Mouse (Mus musculus): ENCODE measurements around the gene Larp1. TPM values are rescaled to one million over a fixed set of nuclear protein-coding genes. Genes with fewer than 3 reads are reported as not detected.
A peak's percentile ranks its signal among the peaks of the same experiment; 100 is the strongest.

Gene Larp1
- total RNA-seq, 2 experiments from 2014 or later: 52.4 to 55.3 TPM

DNA sequence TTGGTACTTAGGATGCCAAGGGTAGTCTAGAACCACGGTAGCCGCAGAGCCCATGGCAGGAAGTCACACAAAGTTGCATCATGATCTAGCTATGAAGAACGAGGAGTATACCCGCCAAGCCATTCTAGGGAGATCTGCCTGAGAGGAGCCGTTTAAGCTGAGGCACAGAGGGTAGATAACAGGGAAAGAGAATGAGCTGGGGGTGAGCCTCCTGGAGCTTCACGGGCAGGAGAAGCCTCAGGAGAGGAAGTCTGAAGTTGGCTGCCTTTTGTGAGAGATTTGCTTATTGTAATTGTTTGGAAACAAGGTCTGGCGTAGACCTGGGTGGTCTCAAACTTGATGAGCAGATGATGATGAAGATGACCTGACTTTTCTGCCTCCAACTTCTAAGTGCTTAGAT, 10.7 kb upstream of the Larp1 start:
- DNase-seq: no peak
- intact Hi-C loops (cut with DNase I): no loop called here

DNA sequence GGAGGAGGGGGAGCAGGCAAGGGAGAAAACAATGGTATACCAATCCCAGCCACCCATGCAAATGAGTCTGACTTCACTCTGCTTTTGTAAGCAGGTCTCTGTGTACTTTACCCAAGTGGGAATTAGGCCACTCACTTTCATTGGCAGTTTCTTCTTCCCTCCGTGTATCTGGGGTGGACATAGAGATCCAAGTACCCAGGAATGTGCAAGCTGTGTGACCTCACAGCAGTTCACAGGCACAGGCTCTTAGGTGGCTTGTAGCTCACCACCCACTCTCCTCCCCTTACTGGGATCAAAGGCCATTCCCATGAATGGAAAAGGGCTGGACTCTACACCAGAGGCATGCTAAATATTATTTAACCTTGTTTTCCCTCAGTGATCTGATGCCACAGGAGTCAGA, 10.0 kb upstream of the Larp1 start:
- DNase-seq: no peak
- intact Hi-C loops (cut with DNase I): no loop called here

DNA sequence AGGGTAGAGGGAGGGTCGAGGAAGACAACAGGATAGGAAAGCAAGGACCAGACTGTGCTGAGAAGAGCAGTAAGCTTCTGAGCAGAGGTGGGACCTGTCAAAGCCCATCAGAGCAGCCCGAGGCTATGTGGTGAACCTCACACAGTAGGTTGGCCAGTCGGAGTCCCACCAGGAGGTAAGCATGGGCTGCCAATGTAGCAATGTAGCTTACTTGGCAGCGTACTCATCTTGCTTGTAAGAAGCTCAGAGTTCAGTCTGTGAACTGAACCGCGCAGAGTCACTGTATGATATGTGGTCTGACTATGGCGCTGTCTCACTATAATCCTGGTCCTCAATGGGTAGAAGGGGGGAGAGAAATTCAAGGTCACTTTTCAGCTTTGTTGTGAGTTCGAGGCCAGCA, 5.7 kb upstream of the Larp1 start:
- DNase-seq: no peak
- intact Hi-C loops (cut with DNase I): loop anchor here (10.0 kb wide), 1 partner anchor 322 kb away; no protein-coding TSS in a partner anchor

DNA sequence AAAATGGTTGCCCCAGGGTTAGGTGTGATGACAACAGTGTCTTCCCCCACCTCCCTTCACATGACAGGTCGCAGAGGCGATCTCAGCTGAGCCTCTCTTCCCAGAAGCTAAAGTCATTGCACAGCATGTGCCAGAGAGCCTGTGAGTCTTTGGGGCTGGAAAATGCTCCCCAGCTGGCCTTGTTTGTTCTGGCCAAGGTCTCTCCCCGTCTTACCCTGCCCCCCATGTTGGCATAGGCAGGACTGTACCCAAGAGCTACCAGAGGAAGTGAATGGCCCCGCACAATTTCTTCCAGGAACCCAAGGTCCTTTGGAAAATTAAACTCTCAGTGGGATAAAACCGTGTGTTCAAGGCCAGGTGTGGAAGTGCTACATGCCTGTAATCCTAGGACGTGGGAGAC, 5.1 kb upstream of the Larp1 start:
- intact Hi-C loops (cut with DNase I): loop anchor here (10.0 kb wide), 1 partner anchor 321 kb away; no protein-coding TSS in a partner anchor
- no peak for DNase-seq

DNA sequence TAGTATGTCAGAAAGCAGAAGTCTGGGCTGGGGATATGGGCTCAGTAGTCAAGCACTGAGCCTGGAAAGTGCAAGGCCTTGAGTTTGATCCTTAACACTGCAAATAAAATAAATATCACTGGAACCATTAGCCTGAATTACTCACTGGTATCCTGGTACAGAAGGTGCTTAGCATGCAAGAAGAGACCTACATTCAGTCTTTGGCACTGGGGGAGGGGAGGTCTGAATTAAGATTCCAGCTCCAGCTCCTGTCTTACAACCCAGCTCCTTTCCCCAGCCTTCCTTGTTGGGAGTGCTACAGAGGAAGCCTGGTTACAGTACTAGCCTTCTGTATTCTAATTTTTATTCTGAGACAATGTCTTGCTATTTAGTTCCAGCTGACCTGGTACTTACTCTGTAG, 3.8 kb upstream of the Larp1 start:
- DNase-seq: no peak
- intact Hi-C loops (cut with DNase I): loop anchor here (1.0 to 10.0 kb wide), 2 partner anchors 42 to 320 kb away; no protein-coding TSS in a partner anchor

DNA sequence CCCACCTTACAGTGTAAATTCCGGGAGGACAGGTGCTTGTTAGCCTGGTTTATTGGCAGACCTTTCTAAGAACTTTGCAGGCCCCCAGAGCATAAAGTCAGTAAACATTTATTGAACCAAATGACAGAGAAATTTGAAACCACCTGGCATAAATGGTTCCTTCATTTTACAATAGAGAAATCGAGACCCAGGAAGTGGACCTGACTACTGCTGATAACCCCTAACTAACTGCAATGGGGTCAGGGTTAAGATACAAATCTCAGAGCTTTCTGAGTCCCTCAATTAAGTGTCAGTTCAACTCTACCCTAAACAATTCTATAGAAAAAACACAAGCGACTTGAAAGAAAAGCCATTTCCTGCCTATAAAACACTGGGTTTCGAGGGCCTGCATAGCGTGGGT, 851 bp upstream of the Larp1 start:
- no peak for DNase-seq

DNA sequence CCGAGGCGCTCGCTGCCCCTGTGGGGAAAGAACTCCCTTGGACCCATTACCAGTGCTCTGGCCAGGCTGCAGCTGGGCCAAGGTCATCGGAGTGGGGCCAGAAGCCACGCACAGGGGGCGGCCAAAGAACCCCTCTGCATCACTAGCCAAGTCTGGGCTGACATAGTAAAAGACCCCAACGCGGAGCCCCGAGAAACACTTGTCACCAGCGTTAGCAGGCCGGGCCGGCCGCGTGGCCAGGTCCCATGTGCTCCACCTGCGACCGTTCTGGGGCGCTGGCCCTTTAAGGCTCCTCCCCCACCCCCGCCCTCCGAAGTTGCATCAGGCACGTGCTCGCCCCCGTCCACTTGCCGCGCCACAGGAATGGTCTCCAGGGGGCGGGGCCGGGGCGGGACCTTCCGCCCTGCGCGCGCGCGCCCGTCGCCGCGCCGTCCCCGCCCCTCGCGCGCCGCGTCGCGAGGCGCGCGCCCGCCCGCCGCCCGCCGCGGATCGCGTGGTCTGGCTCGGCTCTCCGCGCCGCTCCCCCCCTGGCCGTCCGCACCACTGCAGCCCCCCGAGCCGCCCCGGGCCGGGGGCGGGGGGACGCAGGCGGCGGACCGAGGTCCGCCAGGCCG, 320 bp upstream of the Larp1 start:
- intact Hi-C loops (cut with DNase I): loop anchor here (2.0 to 10.0 kb wide), 2 partner anchors 96 to 316 kb away; partner anchors contain the start of gene Cnot8
- peak; percentile 73 to 84 for DNase-seq

More for the DNA sequence above, 851 bp upstream of the Larp1 start:
- intact Hi-C loops (cut with DNase I): loop anchor here (2.0 to 10.0 kb wide), 2 partner anchors 97 to 317 kb away; partner anchors contain the start of gene Cnot8

DNA sequence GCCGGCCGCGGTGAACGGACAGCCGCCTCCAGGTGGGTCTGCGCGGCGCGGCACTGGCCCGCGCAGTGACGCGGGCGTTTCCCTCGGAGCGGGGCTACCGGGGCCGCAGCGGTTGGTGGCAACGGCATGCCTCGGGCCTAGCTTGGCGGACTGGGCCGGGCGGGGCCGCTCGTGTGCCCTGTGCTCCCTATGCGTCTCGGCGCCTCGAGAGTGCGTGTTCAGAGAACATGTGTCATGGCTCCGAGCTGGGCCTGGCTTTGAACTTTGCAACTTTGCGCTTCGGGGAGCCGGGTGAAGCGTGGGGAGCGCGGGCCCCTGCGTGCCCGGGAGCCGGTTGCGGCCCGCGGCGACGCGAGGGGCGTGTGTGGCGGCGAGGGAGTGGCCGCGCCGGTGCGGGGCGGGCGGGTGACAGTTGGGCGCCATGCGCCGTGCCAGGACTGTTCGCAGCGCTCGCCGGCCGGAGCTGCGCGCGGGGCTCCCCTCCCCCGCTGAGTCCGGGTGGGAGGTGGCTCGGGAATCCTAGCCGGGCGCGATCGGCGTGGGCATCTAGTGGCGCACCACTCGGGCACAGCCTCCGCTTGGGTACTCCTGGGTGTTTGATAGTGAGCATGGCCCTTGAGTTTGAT, 765 bp downstream of the Larp1 start:
- intact Hi-C loops (cut with DNase I): loop anchor here (2.0 to 10.0 kb wide), 5 partner anchors 38 to 315 kb away; partner anchors contain the start of gene Cnot8
- DNase-seq: peak; percentile 71 to 76

DNA sequence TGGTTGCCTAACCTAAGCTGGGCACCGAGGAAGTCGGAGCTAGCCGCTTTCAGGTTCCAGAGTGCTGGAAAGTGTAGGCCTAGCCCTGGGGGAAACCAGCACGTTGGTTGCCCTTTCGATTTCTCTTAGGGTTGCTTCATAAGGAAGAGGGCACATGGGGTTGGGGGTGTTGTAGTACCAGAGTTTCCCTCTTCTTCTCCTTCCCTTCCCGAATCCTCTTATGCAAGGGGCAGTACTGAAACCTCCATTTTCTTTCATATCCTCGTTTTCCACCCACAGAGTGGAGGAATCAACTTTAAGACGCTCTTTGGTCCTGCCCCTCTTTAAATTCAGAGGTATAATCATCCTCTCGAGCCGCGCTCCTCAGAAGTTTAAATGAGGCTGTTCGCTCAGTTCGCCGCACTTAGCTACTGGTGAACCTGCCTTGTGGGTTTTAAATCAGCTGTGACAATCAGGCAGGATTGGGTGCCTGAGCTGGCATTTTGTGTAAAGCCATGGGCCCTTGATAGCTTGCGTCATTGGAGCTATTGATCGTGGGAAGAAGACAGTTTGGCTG, 1.4 kb downstream of the Larp1 start:
- DNase-seq: peak; percentile 26 to 39
- intact Hi-C loops (cut with DNase I): loop anchor here (2.0 to 5.0 kb wide), 3 partner anchors 37 to 48 kb away; no protein-coding TSS in a partner anchor

DNA sequence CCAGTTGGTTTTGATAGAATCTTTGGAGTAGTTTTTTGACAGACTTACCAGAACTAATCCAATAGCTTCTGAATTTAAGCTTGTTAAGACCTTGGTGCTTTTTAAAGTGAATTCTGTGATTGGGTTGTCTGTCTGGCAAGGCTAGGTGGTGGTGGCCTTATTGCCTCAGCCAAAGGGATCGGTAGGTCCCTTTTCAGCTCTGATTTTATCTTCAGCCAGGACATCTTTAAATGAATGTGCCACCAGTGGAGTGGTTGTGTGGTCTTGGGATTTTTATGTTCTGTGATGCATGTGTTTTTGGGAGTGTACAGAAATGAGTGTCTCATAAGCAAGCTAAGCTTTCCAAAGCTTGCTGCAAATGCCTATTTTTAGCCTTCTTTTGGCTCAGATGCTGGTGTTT, 2.1 kb downstream of the Larp1 start:
- no peak for DNase-seq
- intact Hi-C loops (cut with DNase I): loop anchor here (2.0 to 5.0 kb wide), 3 partner anchors 36 to 48 kb away; no protein-coding TSS in a partner anchor

DNA sequence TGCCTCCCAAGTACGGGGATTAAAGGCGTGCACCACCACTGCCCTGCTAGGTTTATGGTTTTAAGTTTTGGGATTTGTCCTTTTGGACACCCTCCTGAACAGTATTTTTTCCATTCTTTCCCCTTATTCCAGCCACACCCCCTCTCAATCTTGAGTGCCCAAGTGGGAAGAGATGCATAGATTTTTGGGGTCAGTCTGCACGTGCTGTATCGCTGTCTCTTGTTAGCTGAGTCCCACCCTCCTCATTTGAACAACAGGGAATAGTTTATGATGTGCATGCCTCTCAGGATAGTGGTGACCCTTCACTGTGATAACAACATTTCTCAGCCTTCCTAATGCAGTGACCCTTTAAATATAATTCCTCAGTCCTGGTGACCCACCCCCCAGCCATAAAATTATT, 2.9 kb downstream of the Larp1 start:
- intact Hi-C loops (cut with DNase I): loop anchor here (2.0 to 5.0 kb wide), 3 partner anchors 35 to 49 kb away; no protein-coding TSS in a partner anchor
- DNase-seq: no peak

DNA sequence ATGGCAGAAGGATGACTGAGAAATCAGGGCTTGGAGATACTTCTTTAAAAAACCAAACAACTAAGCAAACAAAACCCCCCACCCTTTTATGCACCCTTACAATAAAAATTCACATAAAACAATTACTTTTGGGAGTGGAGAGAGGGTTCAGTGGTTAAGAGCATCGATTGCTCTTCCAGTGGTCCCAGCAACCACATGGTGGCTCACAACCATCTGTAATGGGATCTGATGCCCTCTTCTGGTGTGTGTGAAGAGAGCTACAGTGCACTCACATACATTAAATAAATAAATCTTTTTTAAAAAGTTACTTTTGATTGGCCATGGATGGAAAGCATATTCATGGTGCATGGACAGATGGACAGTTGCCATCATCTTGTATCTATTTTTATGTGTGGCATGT, 3.8 kb downstream of the Larp1 start:
- no peak for DNase-seq
- intact Hi-C loops (cut with DNase I): loop anchor here (5.0 kb wide), 1 partner anchor 35 kb away; no protein-coding TSS in a partner anchor

DNA sequence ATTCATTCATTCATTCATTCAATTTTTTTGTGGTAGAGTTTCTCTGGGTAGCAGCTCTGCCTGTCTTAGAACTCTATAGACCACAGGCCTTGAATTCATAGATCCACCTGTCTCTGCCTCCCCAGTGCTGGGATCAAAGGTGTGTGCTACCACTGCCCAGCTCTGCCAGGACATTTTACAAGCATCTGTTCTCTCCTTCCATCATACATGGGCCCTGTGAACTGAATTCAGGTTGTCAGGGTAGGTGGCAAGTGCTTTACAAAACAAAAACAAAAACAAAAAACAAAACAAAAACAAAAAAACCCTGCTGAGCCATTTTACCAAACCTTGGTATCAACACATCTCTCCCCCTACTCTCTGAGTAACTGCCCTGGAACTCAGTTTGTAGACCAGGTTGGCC, 4.2 kb downstream of the Larp1 start:
- intact Hi-C loops (cut with DNase I): loop anchor here (5.0 kb wide), 1 partner anchor 34 kb away; no protein-coding TSS in a partner anchor
- no peak for DNase-seq

DNA sequence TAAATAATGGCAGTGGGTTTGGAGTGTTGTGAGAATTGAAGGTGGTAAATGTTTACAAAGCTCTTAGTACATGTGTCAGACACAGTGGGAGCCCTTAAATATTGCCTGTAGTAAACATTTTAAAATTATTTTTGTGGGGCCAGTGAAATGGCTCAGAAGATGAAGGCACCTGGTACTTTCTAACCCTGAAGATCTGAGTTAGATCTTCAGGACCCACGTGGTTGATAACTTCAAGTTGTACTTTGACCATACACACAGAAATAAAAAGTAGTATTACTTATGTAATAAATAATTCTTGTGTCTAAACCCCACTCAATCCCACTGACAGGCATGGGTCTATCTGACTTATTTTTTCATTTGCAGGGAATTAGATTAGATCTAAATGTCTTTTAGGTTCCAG, 5.7 kb downstream of the Larp1 start:
- no peak for DNase-seq
- intact Hi-C loops (cut with DNase I): loop anchor here (5.0 kb wide), 1 partner anchor 33 kb away; no protein-coding TSS in a partner anchor

DNA sequence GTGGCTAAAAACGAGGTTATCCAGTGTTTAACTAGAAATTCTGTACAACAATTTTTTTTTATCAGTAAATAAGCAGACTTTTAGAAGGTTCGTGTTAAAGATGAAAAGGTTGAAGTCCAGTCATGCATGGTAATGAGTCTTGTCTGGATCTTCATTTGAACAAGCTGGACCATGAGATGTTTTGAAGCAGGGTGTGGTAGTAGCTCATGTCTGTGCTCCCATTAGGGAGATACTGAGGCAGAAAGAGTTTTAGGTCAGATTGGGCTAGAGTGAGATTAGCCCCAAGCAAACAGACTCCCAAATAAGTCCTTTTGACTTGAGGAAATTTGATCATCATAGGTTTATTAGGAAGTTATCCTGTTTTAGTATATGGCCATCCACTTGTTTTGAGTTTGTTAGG, 6.5 kb downstream of the Larp1 start:
- intact Hi-C loops (cut with DNase I): no loop called here
- DNase-seq: no peak

DNA sequence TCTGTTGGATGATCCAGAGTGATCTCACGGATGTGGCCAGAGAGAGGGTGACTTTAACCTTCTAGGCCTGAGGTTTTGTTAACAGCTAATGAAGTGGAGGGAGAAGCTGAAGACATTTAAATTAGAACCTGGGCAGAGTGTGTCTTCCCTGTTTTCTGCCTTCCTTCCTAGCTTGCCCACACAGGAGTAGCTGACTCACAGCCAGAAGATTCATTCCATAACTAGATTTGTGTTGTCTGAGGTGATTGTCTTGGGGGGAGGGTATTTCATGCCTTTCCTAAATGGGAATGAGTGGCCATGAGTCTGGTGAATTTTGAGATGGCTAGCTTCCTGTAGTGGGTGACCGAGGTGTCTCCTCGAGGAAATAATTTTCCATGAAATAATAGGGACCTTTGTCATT, 7.5 kb downstream of the Larp1 start:
- no peak for DNase-seq
- intact Hi-C loops (cut with DNase I): no loop called here

DNA sequence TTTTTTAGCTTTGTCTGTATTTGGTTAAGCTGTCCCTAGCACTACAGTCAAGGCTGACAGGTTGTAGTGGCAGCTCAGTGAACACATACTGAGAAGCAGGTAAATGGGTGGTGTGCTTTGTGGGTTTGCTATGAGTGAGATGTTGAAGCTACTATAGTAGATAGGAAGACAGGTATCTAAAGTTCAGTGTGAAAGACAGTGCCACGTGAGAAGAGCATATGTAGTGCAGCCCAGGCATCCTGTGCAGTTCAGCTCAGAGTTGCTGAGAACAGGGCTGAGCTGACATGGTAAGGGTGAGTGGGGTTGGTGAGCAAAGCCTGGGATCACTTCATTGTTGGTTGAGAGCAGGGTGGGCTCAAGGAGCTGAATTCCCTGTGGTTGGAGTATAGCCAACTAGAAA, 8.6 kb downstream of the Larp1 start:
- intact Hi-C loops (cut with DNase I): no loop called here
- DNase-seq: no peak

DNA sequence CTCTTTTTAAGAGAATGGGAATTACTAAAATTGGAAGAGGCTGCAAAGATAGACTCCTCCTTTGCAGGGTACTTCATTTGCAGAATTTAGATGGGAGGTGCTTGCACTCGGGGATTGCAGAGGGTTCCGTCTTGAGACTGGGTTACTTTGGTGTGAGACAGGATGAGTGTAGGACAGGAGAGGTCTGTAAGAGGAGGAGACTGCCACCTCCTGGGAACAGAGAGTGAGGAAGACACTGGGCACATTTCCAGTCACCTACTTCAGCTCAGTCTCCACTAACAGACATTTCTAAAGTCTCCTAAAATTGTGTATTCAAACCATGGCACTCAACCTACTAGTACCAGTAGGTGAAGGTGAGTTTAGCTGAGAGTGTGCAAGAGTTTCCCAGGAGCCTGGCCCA, 9.4 kb downstream of the Larp1 start:
- intact Hi-C loops (cut with DNase I): no loop called here
- DNase-seq: no peak

DNA sequence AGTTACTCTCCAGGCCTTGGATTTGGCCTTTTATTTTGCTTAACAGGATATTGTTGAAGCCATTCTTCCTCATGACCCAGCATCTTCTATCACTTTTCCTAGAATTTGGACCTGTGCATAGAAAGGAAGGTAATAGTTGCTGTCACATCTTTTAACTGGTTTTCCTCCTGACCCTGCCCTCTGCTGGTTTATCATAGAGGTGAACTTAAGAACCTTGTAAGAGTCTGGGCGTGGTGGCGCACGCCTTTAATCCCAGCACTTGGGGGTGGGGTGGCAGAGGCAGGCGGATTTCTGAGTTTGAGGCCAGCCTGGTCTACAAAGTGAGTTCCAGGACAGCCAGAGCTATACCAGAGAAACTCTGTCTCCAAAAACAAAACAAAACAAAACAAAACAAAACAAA, 9.8 kb downstream of the Larp1 start:
- intact Hi-C loops (cut with DNase I): no loop called here

DNA sequence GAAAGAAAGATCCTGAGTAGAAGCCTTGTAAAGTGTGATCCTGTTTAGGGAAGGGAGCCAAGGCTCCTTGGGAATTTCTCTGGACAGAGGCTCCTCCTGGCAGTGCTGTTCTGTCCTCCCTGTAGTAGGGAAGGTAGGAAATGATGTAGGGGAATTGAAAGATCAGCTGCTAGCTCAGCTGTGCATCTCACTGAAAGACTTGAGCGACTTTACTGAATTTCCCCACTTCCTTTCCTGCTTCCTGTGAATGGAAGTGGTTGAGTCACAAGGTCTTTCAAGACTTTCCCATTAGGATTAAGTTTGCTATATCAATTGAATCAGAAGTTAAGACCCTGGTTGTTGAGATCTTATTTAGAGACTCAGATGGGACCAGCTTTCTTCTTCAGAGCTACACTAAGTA, 12.2 kb downstream of the Larp1 start:
- intact Hi-C loops (cut with DNase I): no loop called here

More for the DNA sequence above, 9.8 kb downstream of the Larp1 start:
- no peak for DNase-seq

DNA sequence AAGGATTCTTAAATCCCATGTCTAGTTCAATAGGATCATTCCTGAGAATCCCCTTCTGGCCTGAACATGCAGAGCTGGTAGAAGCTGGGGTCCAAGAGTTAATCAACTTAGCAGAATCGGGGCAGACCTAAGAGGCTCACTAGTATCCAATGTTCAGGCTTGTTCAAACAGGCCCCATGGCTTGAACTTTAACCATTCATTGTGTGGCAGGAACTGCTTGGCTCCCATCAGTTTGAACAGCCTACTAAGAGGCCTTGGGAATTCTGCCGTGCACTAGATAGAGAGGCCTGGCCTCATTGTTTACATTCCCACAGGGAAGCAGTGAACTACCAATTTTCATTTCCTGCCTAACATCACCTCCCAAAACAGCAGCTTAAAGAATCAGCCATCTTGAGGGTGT, 12.8 kb downstream of the Larp1 start:
- DNase-seq: no peak

More for the DNA sequence above, 12.2 kb downstream of the Larp1 start:
- no peak for DNase-seq

More for the DNA sequence above, 12.8 kb downstream of the Larp1 start:
- intact Hi-C loops (cut with DNase I): no loop called here
